Mouse (Mus musculus): Measurements from ENCODE around the gene Pcdh15.

Gene Pcdh15

GRCm38 (mm10) chr10:74339247-74340160 is 1240.4 kb downstream of the Pcdh15 start:
- no peak for DNase-seq

DNA sequence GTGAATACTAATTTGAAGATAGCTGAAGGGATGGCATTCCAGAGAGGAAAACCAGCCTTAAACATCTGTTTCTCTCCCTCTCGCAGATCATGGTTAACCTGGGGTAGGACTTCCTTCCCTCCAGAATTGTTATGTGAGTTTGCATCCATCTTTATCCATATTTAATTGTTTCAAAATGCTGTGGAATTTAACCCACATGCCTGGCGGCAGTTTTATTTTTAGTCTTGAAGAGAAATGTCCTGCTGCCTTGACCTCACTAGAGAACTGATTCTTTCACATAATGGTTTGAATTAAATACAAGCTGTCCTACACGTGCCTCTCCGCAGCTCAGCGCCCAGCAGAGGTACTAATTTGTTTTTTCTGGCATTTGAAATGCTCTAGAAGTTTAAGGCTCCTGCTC is 1260.4 kb downstream of the Pcdh15 start:
- DNase-seq: no peak

DNA sequence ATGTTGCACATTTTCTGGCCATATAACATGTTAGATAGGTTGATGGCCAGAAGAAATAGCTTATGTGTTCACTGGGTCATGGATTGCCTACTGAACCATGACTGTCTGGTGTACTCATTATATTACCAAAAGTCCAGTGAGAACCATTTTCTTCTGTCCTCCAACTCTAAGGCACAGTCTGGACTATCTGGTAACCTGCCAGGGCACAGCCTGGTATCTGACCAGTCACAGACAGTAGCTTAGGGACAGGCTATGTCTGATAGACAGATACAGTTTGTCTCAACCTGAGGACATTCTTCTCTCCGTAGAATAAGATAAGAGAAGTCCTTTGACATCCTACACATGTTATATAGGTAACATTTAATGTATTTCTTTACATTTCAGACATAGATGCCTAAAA is 1279.6 kb downstream of the Pcdh15 start:
- no peak for DNase-seq

DNA sequence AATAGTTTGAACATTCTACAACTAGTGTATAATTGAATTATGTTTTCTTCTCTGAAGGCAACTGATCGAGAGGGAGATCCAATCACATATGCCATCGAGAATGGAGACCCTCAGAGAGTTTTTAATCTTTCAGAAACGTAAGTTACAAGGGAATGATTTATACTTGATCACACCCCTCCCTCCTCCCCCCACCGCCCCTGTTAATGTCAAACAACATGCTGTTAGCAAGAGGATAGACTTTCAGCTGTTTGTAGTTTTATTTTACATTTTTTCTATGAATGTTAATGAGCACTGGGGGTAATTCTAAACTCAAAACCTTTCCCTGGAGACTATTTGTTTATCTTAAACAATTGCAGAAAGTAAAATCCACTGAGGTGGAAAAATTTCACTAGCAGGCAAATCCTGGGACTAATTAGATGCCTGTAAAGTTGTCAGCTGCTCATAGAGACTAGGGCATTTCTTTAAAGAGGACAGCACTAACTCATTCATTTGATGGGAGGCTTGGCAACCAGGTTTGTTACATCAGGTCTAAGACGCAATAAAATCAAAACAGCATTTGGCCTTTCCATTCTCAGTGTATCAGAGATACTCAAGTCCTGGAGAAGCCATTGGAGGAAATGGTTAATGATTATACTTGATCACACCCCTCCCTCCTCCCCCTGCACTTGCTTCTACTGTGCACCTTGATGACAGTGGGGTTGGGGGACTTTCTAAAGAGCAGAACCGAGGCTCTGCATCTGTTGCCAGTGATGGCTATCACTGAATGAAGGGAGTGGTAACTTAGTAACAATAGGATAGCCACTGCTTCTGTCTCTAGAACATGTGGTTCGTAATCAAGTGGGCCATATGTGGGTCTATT is 1280.4 kb downstream of the Pcdh15 start:
- DNase-seq: no peak

GRCm38 (mm10) chr10:74387538-74388499 is 1288.7 kb downstream of the Pcdh15 start:
- no peak for DNase-seq

GRCm38 (mm10) chr10:74403111-74403510 is 1304.0 kb downstream of the Pcdh15 start:
- DNase-seq: no peak

DNA sequence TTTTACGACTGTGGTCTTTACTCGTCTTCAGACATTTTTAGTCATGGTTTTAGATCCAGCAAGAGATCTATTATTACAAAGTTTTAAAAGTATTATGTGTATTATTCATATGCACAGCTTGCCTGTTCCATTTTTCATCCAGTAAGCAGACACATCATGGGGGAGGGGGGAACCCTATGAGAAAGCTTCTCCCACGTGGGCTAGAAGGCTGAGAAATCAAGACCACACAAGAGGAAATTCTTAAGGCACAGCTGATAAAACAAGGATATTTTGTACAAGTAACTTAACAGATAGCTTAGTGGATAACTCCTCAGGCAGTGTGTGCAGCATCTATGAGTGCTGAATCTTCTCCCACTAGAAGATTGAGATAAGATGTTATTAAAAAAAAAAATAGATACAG is 1314.9 kb downstream of the Pcdh15 start:
- DNase-seq: no peak

- DNase-seq: no peak
Measured at GRCm38 (mm10) chr10:74414945-74415344, 1315.8 kb downstream of the Pcdh15 start.

DNA sequence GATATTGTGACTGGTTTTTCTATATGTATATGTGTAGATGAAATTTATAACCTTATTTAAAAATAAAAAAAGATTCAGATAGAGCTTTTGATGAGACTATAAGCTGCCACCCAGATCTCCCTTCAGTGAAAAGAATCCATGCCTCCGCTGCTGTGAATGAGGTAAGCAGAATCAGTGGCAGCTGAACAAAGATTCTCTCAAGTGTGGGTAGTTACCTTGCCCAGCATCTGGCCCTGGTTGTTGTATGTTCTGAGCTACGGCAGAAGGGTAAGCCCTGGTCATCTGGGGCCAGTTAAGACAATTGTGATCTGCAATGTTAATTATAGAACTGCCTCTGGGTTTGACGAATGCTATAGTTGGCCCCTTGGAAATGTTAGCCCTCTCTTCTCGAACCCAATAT is 1316.2 kb downstream of the Pcdh15 start:
- no peak for DNase-seq

GRCm38 (mm10) chr10:74415949-74416348 is 1316.8 kb downstream of the Pcdh15 start:
- DNase-seq: no peak

DNA sequence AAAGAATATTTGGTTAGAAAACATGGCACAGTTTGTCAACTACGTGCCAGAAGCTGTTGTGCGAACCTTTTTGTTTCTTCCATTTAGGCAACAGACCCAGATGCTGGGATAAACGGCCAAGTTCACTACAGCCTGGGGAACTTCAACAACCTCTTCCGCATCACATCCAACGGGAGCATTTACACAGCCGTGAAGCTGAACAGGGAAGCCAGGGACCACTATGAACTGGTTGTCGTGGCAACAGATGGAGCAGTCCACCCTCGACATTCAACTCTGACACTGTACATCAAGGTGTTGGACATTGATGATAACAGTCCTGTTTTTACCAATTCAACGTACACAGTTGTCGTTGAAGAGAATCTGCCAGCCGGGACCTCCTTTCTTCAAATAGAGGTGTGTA is 1350.9 kb downstream of the Pcdh15 start:
- DNase-seq: no peak

DNA sequence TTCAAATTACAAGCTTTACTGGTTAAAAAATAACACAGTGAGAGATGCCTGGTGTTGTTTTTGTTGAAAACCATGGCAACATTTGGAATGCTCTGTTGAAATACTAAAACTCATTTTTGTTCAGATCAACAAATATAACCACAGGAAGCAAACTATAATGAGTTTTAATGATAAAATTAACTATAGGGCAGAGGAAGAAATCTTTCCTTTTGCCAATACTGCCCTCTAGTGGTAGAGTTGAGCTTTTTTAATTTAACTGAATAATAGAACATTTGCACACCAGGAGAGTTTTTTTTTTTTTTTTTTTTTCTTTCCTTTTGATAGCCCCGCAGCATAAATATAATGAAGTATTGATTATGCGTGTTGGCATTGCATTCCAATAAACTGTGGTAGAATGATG is 1364.8 kb downstream of the Pcdh15 start:
- DNase-seq: no peak

GRCm38 (mm10) chr10:74480779-74481178 is 1381.6 kb downstream of the Pcdh15 start:
- DNase-seq: no peak

DNA sequence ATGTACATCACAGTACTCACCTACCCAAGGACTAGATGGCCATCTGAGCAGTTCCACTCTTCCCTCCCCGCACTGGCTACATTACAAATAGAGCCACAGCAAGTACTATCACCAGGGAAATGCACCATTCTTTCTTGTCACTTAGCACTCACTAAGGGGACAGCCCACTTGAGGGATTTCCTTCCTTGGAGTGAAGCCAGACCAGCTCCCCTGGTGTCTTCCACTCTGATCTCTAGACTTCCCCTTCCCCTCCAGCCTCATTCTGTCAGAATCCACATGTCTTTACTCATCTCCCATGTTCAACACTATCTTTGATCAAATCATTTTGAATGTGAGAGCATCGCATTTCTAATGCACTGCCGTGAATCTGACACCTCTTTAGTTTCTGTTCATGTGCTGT is 1413.2 kb downstream of the Pcdh15 start:
- DNase-seq: no peak

DNA sequence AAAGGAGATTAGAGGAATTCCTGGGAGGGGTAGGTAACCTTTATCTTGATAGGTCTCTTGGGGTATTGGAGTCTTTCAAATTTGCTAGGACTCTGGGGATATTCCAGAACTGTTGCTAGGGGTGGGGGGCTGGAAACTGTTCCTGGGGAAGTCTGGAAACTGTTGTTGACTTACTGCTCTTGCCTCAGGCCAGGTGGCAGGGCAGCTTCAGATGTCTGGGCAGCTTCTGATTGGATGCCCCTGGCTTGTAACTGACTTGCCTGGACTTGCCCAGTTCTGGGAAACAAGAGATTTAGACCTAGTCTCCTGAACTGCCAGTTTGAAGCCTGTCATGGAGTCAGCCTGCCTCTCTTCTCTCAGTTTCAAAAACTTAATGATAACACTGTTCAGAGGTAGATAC is 1414.6 kb downstream of the Pcdh15 start:
- DNase-seq: no peak

DNA sequence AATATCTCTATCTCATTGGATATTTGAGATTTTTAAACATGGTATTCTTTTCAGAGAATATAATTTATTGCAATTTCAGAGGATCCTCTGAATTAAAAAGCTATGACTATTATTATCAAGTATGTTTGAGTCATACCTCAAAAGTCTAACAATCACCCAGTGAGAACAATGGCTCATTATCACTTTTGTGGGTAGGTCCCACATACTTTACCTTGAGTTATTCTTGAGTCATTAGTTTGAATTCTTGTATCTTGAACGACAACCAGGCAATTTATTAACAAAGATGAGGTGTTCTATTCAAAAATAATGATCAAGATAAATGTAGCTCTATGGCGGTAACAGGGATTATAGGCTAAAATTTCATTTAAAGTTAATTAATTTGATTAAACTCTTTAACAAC is 1439.2 kb downstream of the Pcdh15 start:
- DNase-seq: no peak

- DNase-seq: no peak
Measured at GRCm38 (mm10) chr10:74555326-74555725, 1456.2 kb downstream of the Pcdh15 start.

DNA sequence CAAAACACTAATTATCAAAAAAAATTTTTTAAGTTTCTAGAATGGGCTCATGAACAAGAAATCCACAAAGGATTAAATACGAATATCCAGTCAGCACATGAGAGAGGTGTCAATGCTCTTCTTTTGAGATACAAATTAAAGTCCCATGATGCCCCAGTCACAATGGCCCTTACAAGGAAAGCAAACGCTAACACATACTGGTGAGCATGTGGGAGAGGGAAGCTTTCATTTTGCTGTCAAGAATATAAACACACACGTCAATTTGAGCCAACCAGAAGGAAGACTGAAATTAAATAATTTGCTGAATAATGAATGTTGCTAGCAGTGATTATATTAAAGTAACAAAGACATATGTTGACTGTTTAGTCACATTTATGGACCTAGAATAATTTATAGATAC is 1470.5 kb downstream of the Pcdh15 start:
- DNase-seq: no peak

GRCm38 (mm10) chr10:74579924-74580323 is 1480.8 kb downstream of the Pcdh15 start:
- DNase-seq: no peak

GRCm38 (mm10) chr10:74591799-74592198 is 1492.7 kb downstream of the Pcdh15 start:
- DNase-seq: no peak

GRCm38 (mm10) chr10:74607683-74608082 is 1508.5 kb downstream of the Pcdh15 start:
- no peak for DNase-seq

- DNase-seq: no peak
Measured at GRCm38 (mm10) chr10:74621837-74622236, 1522.7 kb downstream of the Pcdh15 start.

DNA sequence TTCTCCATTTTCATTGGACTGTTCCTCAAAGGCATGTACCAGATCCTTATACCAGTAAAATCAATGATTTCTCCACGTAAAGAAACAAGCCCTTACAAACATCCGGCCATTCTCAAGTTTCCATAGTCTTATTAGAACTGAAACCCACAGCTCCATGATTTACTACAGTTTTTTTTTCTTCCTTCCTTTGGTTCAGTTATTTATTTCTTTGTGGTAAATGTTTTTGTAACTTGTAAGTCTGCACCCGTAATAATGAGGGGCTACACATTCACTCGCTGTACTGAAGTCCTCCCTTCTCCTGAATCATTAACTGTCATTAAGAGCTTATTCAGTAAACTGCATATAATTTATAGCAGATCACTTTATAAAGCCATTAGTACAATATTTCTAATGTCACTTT is 1526.6 kb downstream of the Pcdh15 start:
- no peak for DNase-seq

All from kidney, adult 18-20 months (tissue).